Mouse (Mus musculus) neural tube, embryonic 12.5 days (tissue): ENCODE measurements around the gene Foxd3. TPM values are rescaled to one million over a fixed set of nuclear protein-coding genes. Genes with fewer than 3 reads are reported as not detected.
A peak's percentile ranks its signal among the peaks of the same experiment; 100 is the strongest.
"Not testable (repeated sequence)": the region's sequence is repeated elsewhere in the genome, so short reads cannot be mapped to it uniquely, and the experiment has no call there.

ENCODE experiments used
- ATAC-seq: fragments of 200-750 bp; cut with Nextera tagmentation; 2 replicates; pipeline ENCODE4 v1.8.0; 2017; ENCODE audit warnings: low read depth, mild to moderate bottlenecking, moderate TSS enrichment, moderate library complexity; ENCODE audit not compliant: low FRiP score
- H3K27ac ChIP-seq: fragments of 300-500 bp; sonication (generic); 2 replicates; pipeline ENCODE4 v1.5.1; 2016
- H3K27me3 ChIP-seq: fragments of 300-500 bp; sonication (generic); replicated peaks from 2 replicates; pipeline ENCODE4 v1.6.1; 2016; ENCODE audit warnings: mild to moderate bottlenecking
- H3K36me3 ChIP-seq: fragments of 300-500 bp; sonication (generic); 2 replicates; pipeline ENCODE4 v1.6.1; 2016; ENCODE audit warnings: mild to moderate bottlenecking
- H3K4me1 ChIP-seq: fragments of 300-500 bp; sonication (generic); 2 replicates; pipeline ENCODE4 v1.6.1; 2016
- H3K4me2 ChIP-seq: fragments of 300-500 bp; sonication (generic); replicated peaks from 2 replicates; pipeline ENCODE4 v1.6.1; 2016; ENCODE audit warnings: mild to moderate bottlenecking
- H3K4me3 ChIP-seq: fragments of 300-500 bp; sonication (generic); 2 replicates; pipeline ENCODE4 v1.5.1; 2016
- H3K9ac ChIP-seq: fragments of 300-500 bp; sonication (generic); 2 replicates; pipeline ENCODE4 v1.6.1; 2016; ENCODE audit warnings: mild to moderate bottlenecking
- H3K9me3 ChIP-seq: fragments of 300-500 bp; sonication (generic); 2 replicates; pipeline ENCODE4 v1.6.1; 2016; ENCODE audit warnings: mild to moderate bottlenecking
- WGBS: fragments of 180-500 bp; shearing (Covaris S2); methylation state at CpG from one replicate; pipeline ENCODE4 v1.1.7; 2016; 5-methylcytosine and 5-hydroxymethylcytosine counted together
- polyA plus RNA-seq: library from polyadenylated mRNA; unstranded; fragments of >200 nt; fragmentation: Nextera tagmentation; extraction: Ambion mirVana; gene quantifications from 2 replicates; pipeline ENCODE4 v1.2.1, GENCODE M21; 2016

The Foxd3 gene
- 8.9 and 9.3 TPM in 2 replicates for polyA plus RNA-seq

GRCm38 (mm10) chr4:99655937-99656604, at the start of gene Foxd3:
Gene Foxd3, plus strand, starts transcription at chr4:99656299.
- peak within 1 kb of the TSS; percentile 47 for H3K27ac ChIP-seq
- H3K36me3 ChIP-seq, result no peaks in the 10 kb centered on the region
- H3K4me3 ChIP-seq, result peak within 1 kb of the TSS; percentile 46
- 1% methylated on average over 61 of the region's 62 CpGs for WGBS
- no peaks in the 10 kb centered on the region for H3K9me3 ChIP-seq
- H3K4me2 ChIP-seq, result peak within 1 kb of the TSS; percentile 57
- H3K9ac ChIP-seq, result peak within 1 kb of the TSS; percentile 70
- H3K4me1 ChIP-seq, result peaks cover 18% of the 10 kb centered on the region; the same call in 1 of the 2 replicates
- ATAC-seq, result peak; percentile 55
- H3K27me3 ChIP-seq, result peaks cover 80% of the 10 kb centered on the region

- Histone ChIP-seq H3K9me3 (no peaks in the 10 kb centered on the region), H3K4me1 (no peaks in the 10 kb centered on the region), H3K4me2 (no peak overlapping the region), H3K9ac (no peak overlapping the region), H3K4me3 (no peak overlapping the region), H3K27ac (no peak overlapping the region), H3K27me3 (no peaks in the 10 kb centered on the region), H3K36me3 (no peaks in the 10 kb centered on the region)
- 89% methylated on average over 10 of the region's 10 CpGs for WGBS
- no peak for ATAC-seq
These were observed 43.9 kb upstream of the Foxd3 start for GRCm38 (mm10) chr4:99612156-99612555.

- H3K4me2 ChIP-seq, result no peak overlapping the region
- no peaks in the 10 kb centered on the region for H3K36me3 ChIP-seq
- no peaks in the 10 kb centered on the region for H3K9me3 ChIP-seq
- no peak overlapping the region for H3K9ac ChIP-seq
- H3K4me3 ChIP-seq, result no peak overlapping the region
- ATAC-seq, result no peak
- 77% methylated on average over 12 of the region's 12 CpGs for WGBS
- no peak overlapping the region for H3K27ac ChIP-seq
- no peaks in the 10 kb centered on the region for H3K4me1 ChIP-seq
- H3K27me3 ChIP-seq, result no peaks in the 10 kb centered on the region
These were observed 43.3 kb upstream of the Foxd3 start for GRCm38 (mm10) chr4:99612609-99613350.

GRCm38 (mm10) chr4:99626047-99626844, 29.9 kb upstream of the Foxd3 start:
- Histone ChIP-seq H3K9ac (no peak overlapping the region), H3K36me3 (no peaks in the 10 kb centered on the region), H3K4me1 (no peaks in the 10 kb centered on the region), H3K27me3 (0 out of 2 replicates have a peak, but pooled peaks cover 3% of the 10 kb centered on the region), H3K27ac (no peak overlapping the region), H3K9me3 (no peaks in the 10 kb centered on the region), H3K4me2 (peak overlapping the region; percentile 47), H3K4me3 (no peak overlapping the region)
- 11% methylated on average over 21 of the region's 24 CpGs for WGBS
- ATAC-seq, result no peak

- H3K36me3 ChIP-seq, result no peaks in the 10 kb centered on the region
- no peak overlapping the region for H3K27ac ChIP-seq
- 0 out of 2 replicates have a peak, but pooled peaks cover 3% of the 10 kb centered on the region for H3K27me3 ChIP-seq
- no peak overlapping the region for H3K4me2 ChIP-seq
- no peak overlapping the region for H3K4me3 ChIP-seq
- WGBS, result 70% methylated on average over 13 of the region's 13 CpGs
- no peaks in the 10 kb centered on the region for H3K4me1 ChIP-seq
- no peaks in the 10 kb centered on the region for H3K9me3 ChIP-seq
- ATAC-seq, result no peak
- H3K9ac ChIP-seq, result no peak overlapping the region
These were observed 29.0 kb upstream of the Foxd3 start for GRCm38 (mm10) chr4:99627057-99627456.

GRCm38 (mm10) chr4:99636038-99636437, 20.1 kb upstream of the Foxd3 start:
- no peak for ATAC-seq
- Histone ChIP-seq H3K36me3 (no peaks in the 10 kb centered on the region), H3K27ac (no peak overlapping the region), H3K4me2 (no peak overlapping the region), H3K4me3 (no peak overlapping the region), H3K27me3 (no peaks in the 10 kb centered on the region), H3K9ac (no peak overlapping the region), H3K9me3 (no peaks in the 10 kb centered on the region), H3K4me1 (no peaks in the 10 kb centered on the region)
- 90% methylated on average over 4 of the region's 4 CpGs for WGBS

GRCm38 (mm10) chr4:99636711-99637110, 19.4 kb upstream of the Foxd3 start:
- Histone ChIP-seq H3K27me3 (0 out of 2 replicates have a peak, but pooled peaks cover 2% of the 10 kb centered on the region), H3K36me3 (no peaks in the 10 kb centered on the region), H3K9ac (no peak overlapping the region), H3K4me3 (no peak overlapping the region), H3K9me3 (no peaks in the 10 kb centered on the region), H3K4me1 (no peaks in the 10 kb centered on the region), H3K27ac (no peak overlapping the region), H3K4me2 (no peak overlapping the region)
- WGBS, result 85% methylated on average over 4 of the region's 4 CpGs
- no peak for ATAC-seq

GRCm38 (mm10) chr4:99640619-99641018, 15.5 kb upstream of the Foxd3 start:
- H3K36me3 ChIP-seq, H3K27me3 ChIP-seq, H3K4me3 ChIP-seq, H3K9me3 ChIP-seq, H3K4me2 ChIP-seq, H3K9ac ChIP-seq, ATAC-seq, H3K27ac ChIP-seq, H3K4me1 ChIP-seq: not testable (repeated sequence)
- WGBS, result 91% methylated on average over 5 of the region's 5 CpGs

- Histone ChIP-seq H3K27me3 (peaks cover 19% of the 10 kb centered on the region), H3K27ac (no peak overlapping the region), H3K9me3 (no peaks in the 10 kb centered on the region), H3K9ac (no peak overlapping the region), H3K36me3 (no peaks in the 10 kb centered on the region), H3K4me3 (no peak overlapping the region), H3K4me2 (no peak overlapping the region), H3K4me1 (no peaks in the 10 kb centered on the region)
- no peak for ATAC-seq
- WGBS, result 29% methylated on average over 3 of the region's 3 CpGs
These were observed 14.2 kb upstream of the Foxd3 start for GRCm38 (mm10) chr4:99641920-99642319.

GRCm38 (mm10) chr4:99645560-99645959, 10.5 kb upstream of the Foxd3 start:
- Histone ChIP-seq H3K4me1 (peaks cover 5% of the 10 kb centered on the region; the same call in 1 of the 2 replicates), H3K4me3 (no peak overlapping the region), H3K4me2 (no peak overlapping the region), H3K9ac (no peak overlapping the region), H3K36me3 (no peaks in the 10 kb centered on the region), H3K27me3 (peaks cover 53% of the 10 kb centered on the region), H3K27ac (no peak overlapping the region), H3K9me3 (no peaks in the 10 kb centered on the region)
- WGBS, result 89% methylated on average over 4 of the region's 4 CpGs
- ATAC-seq, result no peak

GRCm38 (mm10) chr4:99650088-99650944, 5.8 kb upstream of the Foxd3 start:
- H3K4me3 ChIP-seq, result 0 out of 2 replicates have a peak overlapping the region, but pooled peaks have one; percentile 18
- ATAC-seq, result no peak
- peaks cover 11% of the 10 kb centered on the region; the same call in 1 of the 2 replicates for H3K4me1 ChIP-seq
- no peak overlapping the region for H3K9ac ChIP-seq
- peaks cover 89% of the 10 kb centered on the region for H3K27me3 ChIP-seq
- peak overlapping the region; percentile 50 for H3K4me2 ChIP-seq
- H3K27ac ChIP-seq, result no peak overlapping the region
- 2% methylated on average over 44 of the region's 44 CpGs for WGBS
- no peaks in the 10 kb centered on the region for H3K9me3 ChIP-seq
- no peaks in the 10 kb centered on the region for H3K36me3 ChIP-seq
